Mouse (Mus musculus): ENCODE results near the gene Rfx7. TPM values are rescaled to one million over a fixed set of nuclear protein-coding genes. Genes with fewer than 3 reads are reported as not detected.

Rfx7 gene
- polyA plus RNA-seq, 1 experiment = 4.7 TPM

GRCm38 (mm10) chr9:72656940-72657339 is 124.9 kb downstream of the Rfx7 start:
- no peaks in the 10 kb centered on the region for H3K27me3 ChIP-seq (ENCODE audit: control insufficient read depth, insufficient read depth, low read length)
- H3K27ac ChIP-seq (ENCODE audit: insufficient read depth, low read depth, low read length) = no peak overlapping the region
- H3K4me3 ChIP-seq (ENCODE audit: low read depth, low read length) = no peak overlapping the region
- TF ChIP-seq POLR2A (IDR thresholded peaks at IDR 0.05; ENCODE audit: low read depth, low read length) (no peak), CTCF (IDR thresholded peaks at IDR 0.05; ENCODE audit: extremely low read depth, insufficient read length, insufficient replicate concordance, low read depth, low read length) (no peak)
- 80% methylated on average over 3 of the region's 3 CpGs for WGBS
- no peaks in the 10 kb centered on the region for H3K4me1 ChIP-seq (ENCODE audit: control insufficient read depth, insufficient read depth, insufficient read length, low read length)
- H3K36me3 ChIP-seq (ENCODE audit: control insufficient read depth, insufficient read depth, low read length) = no peaks in the 10 kb centered on the region

- Histone ChIP-seq H3K4me3 (ENCODE audit: low read depth, low read length) (no peak overlapping the region), H3K36me3 (ENCODE audit: control insufficient read depth, insufficient read depth, low read length) (no peaks in the 10 kb centered on the region), H3K27me3 (ENCODE audit: control insufficient read depth, insufficient read depth, low read length) (no peaks in the 10 kb centered on the region), H3K4me1 (ENCODE audit: control insufficient read depth, insufficient read depth, insufficient read length, low read length) (no peaks in the 10 kb centered on the region), H3K27ac (ENCODE audit: insufficient read depth, low read depth, low read length) (no peak overlapping the region)
- 82% methylated on average over 1 of the region's 1 CpGs for WGBS
- TF ChIP-seq CTCF (IDR thresholded peaks at IDR 0.05; ENCODE audit: extremely low read depth, insufficient read length, insufficient replicate concordance, low read depth, low read length) (no peak), POLR2A (IDR thresholded peaks at IDR 0.05; ENCODE audit: low read depth, low read length) (no peak)
Observed at GRCm38 (mm10) chr9:72657694-72658093, 125.7 kb downstream of the Rfx7 start.

GRCm38 (mm10) chr9:72660139-72660538 is 128.1 kb downstream of the Rfx7 start:
- H3K4me1 ChIP-seq (ENCODE audit: control insufficient read depth, insufficient read depth, insufficient read length, low read length) = peaks cover 3% of the 10 kb centered on the region; the same call in 1 of the 2 replicates
- 74% methylated on average over 4 of the region's 4 CpGs for WGBS

GRCm38 (mm10) chr9:72660911-72661310 is 128.9 kb downstream of the Rfx7 start:
- TF ChIP-seq CTCF (IDR thresholded peaks at IDR 0.05; ENCODE audit: extremely low read depth, insufficient read length, insufficient replicate concordance, low read depth, low read length) = no peak
- no peak for TF ChIP-seq POLR2A (IDR thresholded peaks at IDR 0.05; ENCODE audit: low read depth, low read length)
- H3K27ac ChIP-seq (ENCODE audit: insufficient read depth, low read depth, low read length) = no peak overlapping the region
- H3K36me3 ChIP-seq (ENCODE audit: control insufficient read depth, insufficient read depth, low read length) = no peaks in the 10 kb centered on the region
- 59% methylated on average over 1 of the region's 1 CpGs for WGBS
- H3K4me3 ChIP-seq (ENCODE audit: low read depth, low read length) = no peak overlapping the region
- H3K4me1 ChIP-seq (ENCODE audit: control insufficient read depth, insufficient read depth, insufficient read length, low read length) = peaks cover 5% of the 10 kb centered on the region; the same call in 1 of the 2 replicates
- H3K27me3 ChIP-seq (ENCODE audit: control insufficient read depth, insufficient read depth, low read length) = no peaks in the 10 kb centered on the region

More at GRCm38 (mm10) chr9:72660139-72660538, 128.1 kb downstream of the Rfx7 start:
- no peaks in the 10 kb centered on the region for H3K36me3 ChIP-seq (ENCODE audit: control insufficient read depth, insufficient read depth, low read length)
- no peaks in the 10 kb centered on the region for H3K27me3 ChIP-seq (ENCODE audit: control insufficient read depth, insufficient read depth, low read length)
- no peak for TF ChIP-seq CTCF (IDR thresholded peaks at IDR 0.05; ENCODE audit: extremely low read depth, insufficient read length, insufficient replicate concordance, low read depth, low read length)
- H3K27ac ChIP-seq (ENCODE audit: insufficient read depth, low read depth, low read length) = no peak overlapping the region
- H3K4me3 ChIP-seq (ENCODE audit: low read depth, low read length) = no peak overlapping the region

GRCm38 (mm10) chr9:72661561-72661894 is 129.5 kb downstream of the Rfx7 start:
- Histone ChIP-seq H3K36me3 (ENCODE audit: control insufficient read depth, insufficient read depth, low read length) (no peaks in the 10 kb centered on the region), H3K4me1 (ENCODE audit: control insufficient read depth, insufficient read depth, insufficient read length, low read length) (peaks cover 5% of the 10 kb centered on the region; the same call in 1 of the 2 replicates), H3K27me3 (ENCODE audit: control insufficient read depth, insufficient read depth, low read length) (no peaks in the 10 kb centered on the region), H3K27ac (ENCODE audit: insufficient read depth, low read depth, low read length) (peak overlapping the region; percentile 84), H3K4me3 (ENCODE audit: low read depth, low read length) (peak overlapping the region; percentile 65)
- 1% methylated on average over 13 of the region's 13 CpGs for WGBS
- TF ChIP-seq CTCF (IDR thresholded peaks at IDR 0.05; ENCODE audit: extremely low read depth, insufficient read length, insufficient replicate concordance, low read depth, low read length) (no peak), POLR2A (IDR thresholded peaks at IDR 0.05; ENCODE audit: low read depth, low read length) (no peak)

- Histone ChIP-seq H3K27me3 (ENCODE audit: control insufficient read depth, insufficient read depth, low read length) (no peaks in the 10 kb centered on the region), H3K36me3 (ENCODE audit: control insufficient read depth, insufficient read depth, low read length) (0 out of 2 replicates have a peak, but pooled peaks cover 1% of the 10 kb centered on the region), H3K4me3 (ENCODE audit: low read depth, low read length) (peak within 1 kb of the TSS; percentile 65), H3K27ac (ENCODE audit: insufficient read depth, low read depth, low read length) (peak within 1 kb of the TSS; percentile 84), H3K4me1 (ENCODE audit: control insufficient read depth, insufficient read depth, insufficient read length, low read length) (peaks cover 5% of the 10 kb centered on the region; the same call in 1 of the 2 replicates)
- under 1% methylated on average over 75 of the region's 83 CpGs for WGBS
- TF ChIP-seq CTCF (IDR thresholded peaks at IDR 0.05; ENCODE audit: extremely low read depth, insufficient read length, insufficient replicate concordance, low read depth, low read length) (no peak), POLR2A (IDR thresholded peaks at IDR 0.05; ENCODE audit: low read depth, low read length) (peak; percentile 72; the same call in 1 of the 2 replicates)
Observed at GRCm38 (mm10) chr9:72661895-72662661, 130.0 kb downstream of the Rfx7 start, which contains the start of gene Nedd4. Nedd4 (plus strand) TSS chr9:72662346.

GRCm38 (mm10) chr9:72662691-72663533 is 130.9 kb downstream of the Rfx7 start:
- Histone ChIP-seq H3K27ac (ENCODE audit: insufficient read depth, low read depth, low read length) (peak overlapping the region; percentile 29), H3K27me3 (ENCODE audit: control insufficient read depth, insufficient read depth, low read length) (no peaks in the 10 kb centered on the region), H3K36me3 (ENCODE audit: control insufficient read depth, insufficient read depth, low read length) (0 out of 2 replicates have a peak, but pooled peaks cover 1% of the 10 kb centered on the region), H3K4me3 (ENCODE audit: low read depth, low read length) (peak overlapping the region; percentile 65), H3K4me1 (ENCODE audit: control insufficient read depth, insufficient read depth, insufficient read length, low read length) (peaks cover 5% of the 10 kb centered on the region; the same call in 1 of the 2 replicates)
- under 1% methylated on average over 54 of the region's 55 CpGs for WGBS
- peak; percentile 40 for TF ChIP-seq POLR2A (IDR thresholded peaks at IDR 0.05; ENCODE audit: low read depth, low read length)
- TF ChIP-seq CTCF (IDR thresholded peaks at IDR 0.05; ENCODE audit: extremely low read depth, insufficient read length, insufficient replicate concordance, low read depth, low read length) = no peak

Data from small intestine, adult 2 months (tissue).